20 mouse cellular contexts compared by ENCODE assay signal in the genomic region with DNA sequence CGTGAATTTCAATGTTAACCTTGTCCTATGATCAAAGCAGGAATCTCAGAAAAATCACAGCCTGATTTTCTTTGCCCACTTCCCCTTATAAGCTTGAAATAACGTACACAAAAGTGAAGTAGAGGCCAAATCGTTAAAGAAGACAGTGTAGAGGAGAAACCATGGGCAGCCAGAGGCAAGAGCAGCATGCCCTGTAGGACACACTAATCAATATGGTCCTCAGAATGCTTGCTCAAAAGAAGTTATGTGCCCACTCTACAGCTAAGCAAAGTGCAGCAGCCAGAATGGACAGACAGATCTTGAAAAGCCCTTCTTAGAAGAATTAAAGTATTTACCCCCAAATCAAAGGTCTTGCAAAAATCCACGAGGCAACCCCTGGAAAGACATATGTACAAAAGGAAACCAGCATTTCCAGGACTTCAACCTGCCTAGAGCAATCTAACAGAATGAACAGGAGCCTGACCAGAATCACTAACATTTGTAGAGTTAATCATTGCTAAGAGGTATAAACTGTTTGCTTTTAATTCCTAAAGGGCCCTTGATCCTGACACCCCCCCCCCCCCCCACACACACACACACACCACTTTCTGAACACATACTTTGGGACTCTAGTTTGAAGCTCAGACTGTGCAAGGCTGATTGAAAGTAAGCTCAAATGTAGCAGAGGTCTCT. TPM values are rescaled to one million over a fixed set of nuclear protein-coding genes. Genes with fewer than 3 reads are reported as not detected.
DNase-seq lines count a peak whose midpoint lies in the region; ATAC-seq and TF ChIP-seq lines count a peak whose summit lies in the region.
"Had no signal": no experiment of that assay in that cellular context is flagged by ENCODE, and none has a peak within 500 bp of the region (broad histone marks: within the 10 kb centered on the region; RNA-seq: fewer than 3 reads in every experiment).

No protein-coding gene starts in this region.

- H3K4me1 ChIP-seq in kidney, embryonic 14.5 days (ENCODE audit: control insufficient read depth, insufficient read depth, low read length): no peaks in the 10 kb centered on the region
- H3K4me1 ChIP-seq in liver, adult 2 months (ENCODE audit: control insufficient read depth, insufficient read depth, low read length): no peaks in the 10 kb centered on the region; the same call in 1 of the 2 replicates
- H3K4me1 ChIP-seq in stomach, embryonic 15.5 days: peaks cover 4% of the 10 kb centered on the region; the same call in 1 of the 2 replicates
- H3K4me1 ChIP-seq in stomach, postnatal 0 days (replicated peaks; ENCODE audit: control insufficient read depth, insufficient read depth): no peaks in the 10 kb centered on the region
- peaks cover 9% of the 10 kb centered on the region for H3K4me1 ChIP-seq in forebrain, embryonic 14.5 days (ENCODE audit: control insufficient read depth, insufficient read depth, low read length)

- no peaks in the 10 kb centered on the region for H3K9me3 ChIP-seq in kidney, embryonic 14.5 days (ENCODE audit: control insufficient read depth, low read length)
- H3K9me3 ChIP-seq in stomach, embryonic 15.5 days: no peaks in the 10 kb centered on the region
- H3K9me3 ChIP-seq in stomach, postnatal 0 days (ENCODE audit: control insufficient read depth, low read length): no peaks in the 10 kb centered on the region
- H3K9me3 ChIP-seq in forebrain, embryonic 14.5 days (replicated peaks; ENCODE audit: control insufficient read depth, low read length): no peaks in the 10 kb centered on the region
- H3K9me3 ChIP-seq: embryonic facial prominence, embryonic 12.5 days; heart, embryonic 15.5 days; limb, embryonic 15.5 days; midbrain, embryonic 12.5 days had no signal

- TF ChIP-seq CTCF in liver, adult 2 months (IDR thresholded peaks at IDR 0.05; ENCODE audit: low read depth, low read length): no peak
- no peak for TF ChIP-seq CTCF in stomach, postnatal 0 days (IDR thresholded peaks at IDR 0.05; ENCODE audit: low read depth)

- H3K9ac ChIP-seq in kidney, embryonic 14.5 days (ENCODE audit: low read depth, low read length): no peak overlapping the region
- H3K9ac ChIP-seq in liver, adult 2 months (ENCODE audit: low read depth, low read length): no peak overlapping the region
- no peak overlapping the region for H3K9ac ChIP-seq in stomach, embryonic 15.5 days
- H3K9ac ChIP-seq in stomach, postnatal 0 days (ENCODE audit: low read length): no peak overlapping the region
- H3K9ac ChIP-seq in forebrain, embryonic 14.5 days (ENCODE audit: low read length): no peak overlapping the region
- H3K9ac ChIP-seq: embryonic facial prominence, embryonic 12.5 days; heart, embryonic 15.5 days; hindbrain, embryonic 14.5 days; limb, embryonic 15.5 days; midbrain, embryonic 12.5 days had no signal

- no peaks in the 10 kb centered on the region for H3K27me3 ChIP-seq in kidney, embryonic 14.5 days (ENCODE audit: control insufficient read depth, insufficient read depth, low read length)
- H3K27me3 ChIP-seq in liver, adult 2 months (ENCODE audit: control insufficient read depth, insufficient read depth, low read length): no peaks in the 10 kb centered on the region
- H3K27me3 ChIP-seq in stomach, embryonic 15.5 days (replicated peaks): no peaks in the 10 kb centered on the region
- H3K27me3 ChIP-seq in stomach, postnatal 0 days (ENCODE audit: control insufficient read depth, insufficient read depth, low read length): no peaks in the 10 kb centered on the region
- no peaks in the 10 kb centered on the region for H3K27me3 ChIP-seq in forebrain, embryonic 14.5 days (replicated peaks; ENCODE audit: control insufficient read depth, insufficient read depth, low read length)
- H3K27me3 ChIP-seq: embryonic facial prominence, embryonic 12.5 days; heart, embryonic 15.5 days; limb, embryonic 15.5 days; midbrain, embryonic 12.5 days had no signal

- no peaks in the 10 kb centered on the region for H3K36me3 ChIP-seq in kidney, embryonic 14.5 days (ENCODE audit: control insufficient read depth, insufficient read depth, low read length)
- no peaks in the 10 kb centered on the region for H3K36me3 ChIP-seq in liver, adult 2 months (ENCODE audit: control insufficient read depth, insufficient read depth, low read length)
- no peaks in the 10 kb centered on the region for H3K36me3 ChIP-seq in stomach, embryonic 15.5 days
- H3K36me3 ChIP-seq in stomach, postnatal 0 days (ENCODE audit: control insufficient read depth, insufficient read depth, low read length): no peaks in the 10 kb centered on the region
- H3K36me3 ChIP-seq in forebrain, embryonic 14.5 days (ENCODE audit: control insufficient read depth, insufficient read depth, low read length): no peaks in the 10 kb centered on the region
- H3K36me3 ChIP-seq: embryonic facial prominence, embryonic 12.5 days; heart, embryonic 15.5 days; limb, embryonic 15.5 days; midbrain, embryonic 12.5 days had no signal

- no peak for ATAC-seq in kidney, embryonic 14.5 days (ENCODE audit: low FRiP score, low TSS enrichment)
- peak; percentile 48; the same call in 1 of the 2 replicates for ATAC-seq in stomach, embryonic 15.5 days (ENCODE audit: insufficient read depth, low FRiP score, low read depth)
- ATAC-seq in stomach, postnatal 0 days (ENCODE audit: low FRiP score, low TSS enrichment): no peak
- ATAC-seq in forebrain, embryonic 14.5 days: no peak
- ATAC-seq: inflammation-experienced regulatory T-cells, adult 6 months had no signal

- no peak overlapping the region for H3K4me2 ChIP-seq in kidney, embryonic 14.5 days (replicated peaks; ENCODE audit: low read depth, low read length)
- no peak overlapping the region for H3K4me2 ChIP-seq in stomach, embryonic 15.5 days
- H3K4me2 ChIP-seq in stomach, postnatal 0 days (replicated peaks; ENCODE audit: low read depth): no peak overlapping the region
- no peak overlapping the region for H3K4me2 ChIP-seq in forebrain, embryonic 14.5 days (ENCODE audit: low read length)
- H3K4me2 ChIP-seq: embryonic facial prominence, embryonic 12.5 days; heart, embryonic 15.5 days; hindbrain, embryonic 14.5 days; limb, embryonic 15.5 days; midbrain, embryonic 12.5 days had no signal

- DNase-seq in kidney, adult 11 months: peak; percentile 11
- DNase-seq in liver, adult 2 months (ENCODE audit: extremely low read depth, low read depth, low spot score): peak; percentile 26
- DNase-seq in liver: no peak
- no peak for DNase-seq in stomach, postnatal 0 days (ENCODE audit: low spot score)
- no peak for DNase-seq in forebrain, embryonic 14.5 days (ENCODE audit: low spot score)
- DNase-seq in retina, embryonic 14.5 days (ENCODE audit: low spot score): no peak
- DNase-seq: adrenal gland, postnatal 10 days; cerebellum, adult 2 months; cerebellum, postnatal 25 days; gastrocnemius, adult 2 months; heart, postnatal 4 days; left cerebral cortex, postnatal 4 days had no signal

- H3K4me3 ChIP-seq in kidney, embryonic 14.5 days (ENCODE audit: low read length): no peak overlapping the region
- no peak overlapping the region for H3K4me3 ChIP-seq in liver, adult 2 months (ENCODE audit: insufficient read depth, low read depth, low read length)
- H3K4me3 ChIP-seq in stomach, embryonic 15.5 days (replicated peaks): no peak overlapping the region
- H3K4me3 ChIP-seq in stomach, postnatal 0 days (ENCODE audit: low read depth, low read length): no peak overlapping the region
- H3K4me3 ChIP-seq in forebrain, embryonic 14.5 days (ENCODE audit: low read depth, low read length): no peak overlapping the region
- H3K4me3 ChIP-seq: embryonic facial prominence, embryonic 12.5 days; gastrocnemius, adult 2 months; heart, embryonic 15.5 days; limb, embryonic 15.5 days; midbrain, embryonic 12.5 days had no signal

- 62% methylated on average over 4 of the region's 4 CpGs for WGBS in kidney, embryonic 14.5 days
- 22% methylated on average over 4 of the region's 4 CpGs for WGBS in liver, adult 2 months
- 62% methylated on average over 4 of the region's 4 CpGs for WGBS in stomach, embryonic 15.5 days
- 46% methylated on average over 4 of the region's 4 CpGs for WGBS in stomach, postnatal 0 days
- 66% methylated on average over 4 of the region's 4 CpGs for WGBS in forebrain, embryonic 14.5 days

- no peak overlapping the region for H3K27ac ChIP-seq in kidney, embryonic 14.5 days (ENCODE audit: low read depth, low read length)
- H3K27ac ChIP-seq in liver, adult 2 months (replicated peaks; ENCODE audit: insufficient read depth, low read depth, low read length): no peak overlapping the region
- no peak overlapping the region for H3K27ac ChIP-seq in stomach, embryonic 15.5 days
- H3K27ac ChIP-seq in stomach, postnatal 0 days (replicated peaks): no peak overlapping the region
- no peak overlapping the region for H3K27ac ChIP-seq in forebrain, embryonic 14.5 days (ENCODE audit: low read depth, low read length)
- H3K27ac ChIP-seq: embryonic facial prominence, embryonic 12.5 days; gastrocnemius, adult 2 months; heart, embryonic 15.5 days; hindbrain, embryonic 14.5 days; limb, embryonic 15.5 days; midbrain, embryonic 12.5 days had no signal

- no peaks in the 10 kb centered on the region for H3K79me2 ChIP-seq in liver, adult 2 months (ENCODE audit: control insufficient read depth, insufficient read depth, low read length)

- TF ChIP-seq POLR2A in liver, adult 2 months (IDR thresholded peaks at IDR 0.05; ENCODE audit: extremely low read depth, insufficient read depth, low read length): no peak

- TF ChIP-seq EP300 in stomach, postnatal 0 days (optimal IDR thresholded peaks at IDR 0.05): no peak

RNA-seq across cellular contexts. Expression of a gene that starts 9.8 kb away (rescaled TPM):
- 8.3 and 15.8 TPM in 2 replicates for polyA plus RNA-seq in kidney, embryonic 14.5 days (2014; fragmentation: Nextera tagmentation; extraction: Ambion mirVana)
- 5.4 and 6.5 TPM in 2 replicates for total RNA-seq in liver, adult 2 months (2014; rRNA removed)
- polyA plus RNA-seq in liver, adult 2 months (2012; rRNA removed): 1.6 and 1.7 TPM in 2 replicates
- polyA plus RNA-seq in stomach, embryonic 15.5 days (2015; fragmentation: Nextera tagmentation; extraction: Ambion mirVana): 4.3 and 5.4 TPM in 2 replicates
- 4.1 and 5.1 TPM in 2 replicates for polyA plus RNA-seq in stomach, postnatal 0 days (2015; fragmentation: Nextera tagmentation; extraction: Ambion mirVana)
- 5.4 and 7.2 TPM in 2 replicates for polyA plus RNA-seq in forebrain, embryonic 14.5 days (2014; fragmentation: Nextera tagmentation; extraction: Ambion mirVana)

Comparison
In these comparisons a context has a peak if more than half of its experiments do, and no peak if none do; other contexts are left out.
1. DNase-seq: peak in kidney, adult 11 months (single experiment) and liver, adult 2 months (single experiment); none in liver (single experiment), stomach, postnatal 0 days (single experiment), forebrain, embryonic 14.5 days (single experiment) and retina, embryonic 14.5 days (single experiment).